Mouse (Mus musculus) lung, postnatal 0 days (tissue): ENCODE results near the gene Gm10392. TPM values are rescaled to one million over a fixed set of nuclear protein-coding genes. Genes with fewer than 3 reads are reported as not detected.
A peak's percentile ranks its signal among the peaks of the same experiment; 100 is the strongest.

Experiments
- ATAC-seq: fragments of 200-750 bp; cut with Nextera tagmentation; 2 replicates; pipeline ENCODE4 v1.8.0; 2017; ENCODE audit warnings: moderate library complexity
- DNase-seq: peaks from one replicate; pipeline ENCODE4 v3.0.0-alpha.2; 2016; ENCODE audit warnings: low spot score
- H3K27ac ChIP-seq: fragments of 300-500 bp; sonication (generic); 2 replicates; pipeline ENCODE4 v1.5.1; 2014; ENCODE audit warnings: antibody characterized with exemption, mild to moderate bottlenecking, low read length, mixed read lengths
- H3K27me3 ChIP-seq: fragments of 300-500 bp; sonication (generic); replicated peaks from 2 replicates; pipeline ENCODE4 v1.6.1; 2014; ENCODE audit warnings: low read length, mixed read lengths; ENCODE audit not compliant: insufficient read depth
- H3K36me3 ChIP-seq: fragments of 300-500 bp; sonication (generic); 2 replicates; pipeline ENCODE4 v1.6.1; 2014; ENCODE audit warnings: low read length, mixed read lengths; ENCODE audit not compliant: insufficient read depth
- H3K4me1 ChIP-seq: fragments of 300-500 bp; sonication (generic); 2 replicates; pipeline ENCODE4 v1.6.1; 2014; ENCODE audit warnings: antibody characterized with exemption, low read depth, low read length, mixed read lengths; ENCODE audit not compliant: insufficient read depth
- H3K4me2 ChIP-seq: fragments of 300-500 bp; sonication (generic); replicated peaks from 2 replicates; pipeline ENCODE4 v1.6.1; 2014; ENCODE audit warnings: low read depth, mild to moderate bottlenecking, low read length, moderate library complexity, mixed read lengths
- H3K4me3 ChIP-seq: fragments of 300-500 bp; sonication (generic); 2 replicates; pipeline ENCODE4 v1.5.1; 2014; ENCODE audit warnings: low read depth, low read length
- H3K9ac ChIP-seq: fragments of 300-500 bp; sonication (generic); replicated peaks from 2 replicates; pipeline ENCODE4 v1.6.1; 2014; ENCODE audit warnings: low read depth, mild to moderate bottlenecking
- H3K9me3 ChIP-seq: fragments of 300-500 bp; sonication (generic); 2 replicates; pipeline ENCODE4 v1.6.1; 2016; ENCODE audit warnings: low read length, mixed read lengths
- CTCF ChIP-seq: IDR thresholded peaks from 2 replicates; pipeline ENCODE4 v1.5.1; 2016; ENCODE audit warnings: antibody characterized with exemption, mild to moderate bottlenecking
- EP300 ChIP-seq: IDR thresholded peaks from 2 replicates; pipeline ENCODE4 v1.6.1; 2016; ENCODE audit warnings: antibody characterized with exemption, mild to moderate bottlenecking, control low read depth
- WGBS: fragments of 180-500 bp; shearing (Covaris S2); extraction: QIAGEN DNeasy Blood & Tissue Kit; methylation state at CpG from one replicate; pipeline ENCODE4 v1.1.7; 2014; 5-methylcytosine and 5-hydroxymethylcytosine counted together
- polyA plus RNA-seq: library from polyadenylated mRNA; unstranded; fragments of >200 nt; fragmentation: Nextera tagmentation; extraction: Ambion mirVana; gene quantifications from 2 replicates; pipeline ENCODE4 v1.2.1, GENCODE M21; 2015

Gene Gm10392
- polyA plus RNA-seq, 1 experiment from 2014 or later = 0.07 TPM

- Histone ChIP-seq H3K4me1 (peaks cover 5% of the 10 kb centered on the region; the same call in 1 of the 2 replicates), H3K27ac (no peak overlapping the region), H3K9ac (no peak overlapping the region; the same call in 1 of the 2 replicates), H3K27me3 (no peaks in the 10 kb centered on the region), H3K4me3 (0 out of 2 replicates have a peak overlapping the region, but pooled peaks have one; percentile 20), H3K4me2 (peak overlapping the region; percentile 71), H3K36me3 (peaks cover 24% of the 10 kb centered on the region; the same call in 1 of the 2 replicates), H3K9me3 (no peaks in the 10 kb centered on the region)
- peak; percentile 76 for ATAC-seq
- TF ChIP-seq EP300 (no peak), CTCF (peak; percentile 94)
- DNase-seq = peak; percentile 92
- 19% methylated on average over 48 of the region's 49 CpGs for WGBS
These were observed 10.7 kb downstream of the Gm10392 start for GRCm38 (mm10) chr11:77508068-77509021.

GRCm38 (mm10) chr11:77507426-77507825 lies 11.6 kb downstream of the Gm10392 start:
- Histone ChIP-seq H3K4me2 (no peak overlapping the region), H3K4me3 (no peak overlapping the region), H3K9ac (no peak overlapping the region), H3K4me1 (peaks cover 3% of the 10 kb centered on the region; the same call in 1 of the 2 replicates), H3K27ac (no peak overlapping the region), H3K9me3 (no peaks in the 10 kb centered on the region), H3K36me3 (peaks cover 29% of the 10 kb centered on the region), H3K27me3 (no peaks in the 10 kb centered on the region)
- no peak for DNase-seq
- ATAC-seq = no peak
- 71% methylated on average over 4 of the region's 4 CpGs for WGBS
- TF ChIP-seq EP300 (no peak), CTCF (no peak)

GRCm38 (mm10) chr11:77506941-77507340 lies 12.1 kb downstream of the Gm10392 start:
- DNase-seq (no peak), ATAC-seq (no peak)
- 72% methylated on average over 6 of the region's 6 CpGs for WGBS
- no peak overlapping the region for H3K4me3 ChIP-seq
- TF ChIP-seq EP300 = no peak
- no peak for TF ChIP-seq CTCF
- no peak overlapping the region for H3K4me2 ChIP-seq
- H3K36me3 ChIP-seq = peaks cover 29% of the 10 kb centered on the region
- no peaks in the 10 kb centered on the region for H3K4me1 ChIP-seq
- no peaks in the 10 kb centered on the region for H3K9me3 ChIP-seq
- H3K27me3 ChIP-seq = no peaks in the 10 kb centered on the region
- no peak overlapping the region for H3K27ac ChIP-seq
- no peak overlapping the region for H3K9ac ChIP-seq

GRCm38 (mm10) chr11:77506273-77506672 lies 12.7 kb downstream of the Gm10392 start:
- H3K36me3 ChIP-seq = peaks cover 29% of the 10 kb centered on the region
- H3K4me1 ChIP-seq = no peaks in the 10 kb centered on the region
- no peak overlapping the region for H3K9ac ChIP-seq
- WGBS = 82% methylated on average over 14 of the region's 14 CpGs
- no peak for ATAC-seq
- no peak overlapping the region for H3K4me2 ChIP-seq
- H3K27ac ChIP-seq = no peak overlapping the region
- H3K9me3 ChIP-seq = no peaks in the 10 kb centered on the region
- no peak for TF ChIP-seq CTCF
- no peak for TF ChIP-seq EP300
- no peak overlapping the region for H3K4me3 ChIP-seq
- DNase-seq = no peak
- H3K27me3 ChIP-seq = no peaks in the 10 kb centered on the region

GRCm38 (mm10) chr11:77505291-77505980 lies 13.6 kb downstream of the Gm10392 start:
- Histone ChIP-seq H3K36me3 (peaks cover 32% of the 10 kb centered on the region), H3K27me3 (no peaks in the 10 kb centered on the region), H3K4me1 (no peaks in the 10 kb centered on the region), H3K9me3 (no peaks in the 10 kb centered on the region), H3K4me2 (no peak overlapping the region), H3K9ac (no peak overlapping the region), H3K27ac (no peak overlapping the region), H3K4me3 (no peak overlapping the region)
- no peak for ATAC-seq
- DNase-seq = no peak
- TF ChIP-seq CTCF (no peak), EP300 (no peak)
- WGBS = 86% methylated on average over 21 of the region's 22 CpGs

GRCm38 (mm10) chr11:77504377-77504776 lies 14.6 kb downstream of the Gm10392 start:
- Histone ChIP-seq H3K36me3 (peaks cover 43% of the 10 kb centered on the region), H3K27me3 (no peaks in the 10 kb centered on the region), H3K27ac (no peak overlapping the region), H3K9ac (no peak overlapping the region), H3K4me3 (no peak overlapping the region), H3K9me3 (no peaks in the 10 kb centered on the region), H3K4me1 (no peaks in the 10 kb centered on the region), H3K4me2 (no peak overlapping the region)
- ATAC-seq (no peak), DNase-seq (no peak)
- WGBS = 95% methylated on average over 19 of the region's 19 CpGs
- TF ChIP-seq CTCF (no peak), EP300 (no peak)
